Mouse (Mus musculus): Measurements from ENCODE around the gene Msi2.
A peak's percentile ranks its signal among the peaks of the same experiment; 100 is the strongest.

Msi2 gene

GRCm38 (mm10) chr11:88718050-88718765 lies at the start of gene Msi2:
Gene Msi2 (minus strand): TSS chr11:88718513.
- DNase-seq (ENCODE audit: low read depth), result peak; percentile 83

GRCm38 (mm10) chr11:88765635-88766034 lies 47.3 kb upstream of the Msi2 start:
- DNase-seq (ENCODE audit: low read depth), result no peak

DNA sequence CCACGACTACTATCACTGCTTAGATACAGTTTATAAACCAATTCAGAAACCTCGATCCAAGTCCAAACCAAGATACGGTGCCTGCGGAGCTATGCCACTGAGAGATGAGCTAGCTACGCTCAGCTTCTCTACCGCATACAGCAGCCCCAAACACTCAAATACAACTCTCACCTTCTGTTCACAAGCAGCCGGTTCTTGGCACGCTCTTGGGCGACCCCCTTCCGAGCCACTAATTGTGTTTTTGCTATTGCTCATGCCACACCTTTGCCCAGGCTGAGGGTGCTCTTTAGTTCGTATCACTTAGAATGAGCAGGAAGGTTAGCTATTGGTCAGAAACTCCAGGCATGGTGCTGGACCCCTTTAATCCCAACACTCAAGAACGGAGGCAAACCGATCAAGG lies 45.1 kb upstream of the Msi2 start:
- no peak for DNase-seq (ENCODE audit: low read depth)

DNA sequence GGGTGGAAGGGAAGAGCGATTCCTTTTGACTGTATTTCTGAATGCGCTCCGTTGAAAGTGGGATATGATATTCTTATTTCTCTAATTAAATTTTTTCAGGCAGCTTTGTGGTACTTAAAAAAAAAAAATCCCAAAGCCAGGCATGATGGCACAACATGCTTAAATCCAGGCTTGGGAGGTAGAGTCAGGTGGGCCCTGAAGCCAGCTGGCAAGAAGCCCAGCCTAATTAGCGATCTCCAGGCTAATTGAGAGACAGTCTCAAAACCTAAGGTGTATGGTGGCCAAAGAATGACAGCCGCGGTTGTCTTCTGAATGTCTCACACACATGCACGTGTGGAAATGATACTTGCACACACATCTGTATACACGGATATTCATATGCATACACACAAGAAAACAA lies 41.2 kb upstream of the Msi2 start:
- no peak for DNase-seq (ENCODE audit: low read depth)

DNA sequence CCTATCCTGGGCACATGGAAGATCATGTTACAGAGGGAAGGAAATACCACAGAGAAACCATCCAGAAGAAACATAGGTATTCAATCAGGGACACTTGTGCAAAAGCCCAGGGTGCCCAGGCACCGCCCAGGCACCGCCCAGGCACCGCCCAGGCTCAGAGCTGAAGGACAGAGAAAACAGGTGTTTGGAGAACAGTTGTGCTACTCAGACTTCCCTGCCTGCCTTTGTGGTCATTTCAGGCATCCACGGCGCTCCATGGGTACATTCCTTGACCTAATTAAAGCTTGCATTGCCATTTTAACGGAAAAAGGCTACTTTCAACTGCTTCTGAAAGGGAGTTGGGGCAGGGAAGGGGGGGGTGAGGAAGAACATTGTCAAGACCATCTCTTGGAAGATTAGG lies 40.1 kb upstream of the Msi2 start:
- no peak for DNase-seq (ENCODE audit: low read depth)

GRCm38 (mm10) chr11:88745306-88745705 lies 27.0 kb upstream of the Msi2 start:
- DNase-seq (ENCODE audit: low read depth), result no peak

- no peak for DNase-seq (ENCODE audit: low read depth)
These were observed 21.4 kb upstream of the Msi2 start for GRCm38 (mm10) chr11:88739574-88740295.

GRCm38 (mm10) chr11:88729363-88729762 lies 11.1 kb upstream of the Msi2 start:
- DNase-seq (ENCODE audit: low read depth), result no peak

DNA sequence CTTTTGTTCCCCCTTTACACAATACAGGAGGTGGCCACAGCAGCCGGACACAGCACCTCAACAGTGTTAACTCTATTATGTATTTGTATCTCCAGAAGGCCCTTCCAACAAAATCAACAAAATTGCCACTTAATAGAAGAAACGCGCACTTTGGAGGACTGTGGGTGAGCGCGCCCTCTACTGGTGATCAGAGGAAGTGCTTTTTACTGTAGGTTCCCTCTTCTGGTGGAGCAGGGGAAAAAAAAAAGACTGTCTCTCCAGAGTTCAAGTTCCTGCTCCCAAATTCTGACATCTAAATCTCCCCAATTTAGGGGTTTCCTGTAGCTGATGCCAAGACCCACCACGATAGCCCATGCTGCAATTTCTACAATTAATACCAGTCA lies 10.2 kb upstream of the Msi2 start:
- peak; percentile 50 for DNase-seq (ENCODE audit: low read depth)

- no peak for DNase-seq (ENCODE audit: low read depth)
These were observed 9.6 kb upstream of the Msi2 start for GRCm38 (mm10) chr11:88727768-88728507.

DNA sequence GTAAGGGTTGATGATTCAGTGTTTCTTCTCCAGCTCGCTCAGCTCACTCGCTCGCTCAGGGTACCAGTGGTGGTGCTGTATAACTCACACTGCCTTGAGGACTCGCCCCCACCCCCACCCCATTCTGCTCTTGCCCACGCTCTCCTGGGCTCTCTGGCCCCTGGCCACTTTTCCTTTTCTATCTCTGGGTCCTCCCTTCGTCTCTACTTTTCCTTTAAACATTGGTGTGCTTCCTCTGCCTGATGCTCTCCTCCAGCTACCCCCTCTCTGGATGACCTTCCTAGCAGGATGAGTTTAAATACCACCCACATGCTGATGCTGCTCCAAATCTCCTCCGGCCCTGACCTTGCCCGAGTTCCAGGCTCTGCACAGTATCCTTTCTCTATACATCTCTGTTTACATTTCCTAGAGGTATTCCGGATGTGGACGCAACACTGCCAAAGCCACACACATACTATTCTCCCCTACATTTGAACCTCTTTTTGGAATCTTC lies 2.9 kb upstream of the Msi2 start:
- no peak for DNase-seq (ENCODE audit: low read depth)

GRCm38 (mm10) chr11:88720261-88721143 lies 2.2 kb upstream of the Msi2 start:
- no peak for DNase-seq (ENCODE audit: low read depth)

- DNase-seq (ENCODE audit: low read depth), result no peak
These were observed 1.3 kb upstream of the Msi2 start for GRCm38 (mm10) chr11:88719601-88720000.

DNA sequence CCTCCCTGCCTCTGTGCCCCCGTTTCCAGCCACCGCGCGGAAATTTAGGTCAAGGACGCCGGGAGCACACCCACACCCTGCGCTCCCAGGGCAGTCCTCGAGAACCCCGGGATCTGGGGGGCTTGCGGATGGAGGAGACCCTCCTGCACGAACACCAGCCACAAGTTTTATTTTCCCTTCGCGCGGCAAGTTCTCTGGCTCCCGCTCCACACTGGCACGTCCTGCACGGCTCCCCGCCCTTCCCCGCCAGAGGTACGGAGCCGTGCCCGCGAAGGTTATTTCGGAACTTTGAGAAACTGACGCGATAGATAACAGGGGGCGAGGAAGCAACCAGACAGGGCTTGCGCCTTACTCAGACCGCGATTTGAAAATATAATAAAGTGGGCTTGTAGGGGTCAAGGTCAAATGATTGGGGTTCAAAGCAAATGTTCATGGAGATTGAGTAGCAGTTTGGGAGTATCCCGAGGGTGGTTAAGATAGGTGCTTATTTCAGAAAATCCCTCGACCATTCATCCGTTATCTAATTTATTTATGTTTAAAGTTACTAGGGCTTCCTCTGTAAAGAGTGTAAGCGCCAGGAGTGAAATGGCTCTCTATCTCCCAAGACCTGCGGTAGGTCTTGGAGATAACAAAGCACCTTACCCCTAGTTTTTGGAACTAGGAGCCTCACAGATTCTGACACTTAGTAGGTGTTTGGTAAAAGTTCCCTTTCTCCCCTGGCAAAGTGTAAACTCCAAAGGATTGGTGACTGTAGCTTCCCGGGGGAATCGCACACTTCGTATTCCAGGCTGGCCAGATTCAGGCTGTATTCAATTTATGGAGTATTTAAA lies 668 bp upstream of the Msi2 start:
- peak; percentile 50 for DNase-seq (ENCODE audit: low read depth)

- DNase-seq (ENCODE audit: low read depth), result no peak
These were observed 666 bp downstream of the Msi2 start for GRCm38 (mm10) chr11:88717644-88718049.

- no peak for DNase-seq (ENCODE audit: low read depth)
These were observed 1.2 kb downstream of the Msi2 start for GRCm38 (mm10) chr11:88717016-88717643.

DNA sequence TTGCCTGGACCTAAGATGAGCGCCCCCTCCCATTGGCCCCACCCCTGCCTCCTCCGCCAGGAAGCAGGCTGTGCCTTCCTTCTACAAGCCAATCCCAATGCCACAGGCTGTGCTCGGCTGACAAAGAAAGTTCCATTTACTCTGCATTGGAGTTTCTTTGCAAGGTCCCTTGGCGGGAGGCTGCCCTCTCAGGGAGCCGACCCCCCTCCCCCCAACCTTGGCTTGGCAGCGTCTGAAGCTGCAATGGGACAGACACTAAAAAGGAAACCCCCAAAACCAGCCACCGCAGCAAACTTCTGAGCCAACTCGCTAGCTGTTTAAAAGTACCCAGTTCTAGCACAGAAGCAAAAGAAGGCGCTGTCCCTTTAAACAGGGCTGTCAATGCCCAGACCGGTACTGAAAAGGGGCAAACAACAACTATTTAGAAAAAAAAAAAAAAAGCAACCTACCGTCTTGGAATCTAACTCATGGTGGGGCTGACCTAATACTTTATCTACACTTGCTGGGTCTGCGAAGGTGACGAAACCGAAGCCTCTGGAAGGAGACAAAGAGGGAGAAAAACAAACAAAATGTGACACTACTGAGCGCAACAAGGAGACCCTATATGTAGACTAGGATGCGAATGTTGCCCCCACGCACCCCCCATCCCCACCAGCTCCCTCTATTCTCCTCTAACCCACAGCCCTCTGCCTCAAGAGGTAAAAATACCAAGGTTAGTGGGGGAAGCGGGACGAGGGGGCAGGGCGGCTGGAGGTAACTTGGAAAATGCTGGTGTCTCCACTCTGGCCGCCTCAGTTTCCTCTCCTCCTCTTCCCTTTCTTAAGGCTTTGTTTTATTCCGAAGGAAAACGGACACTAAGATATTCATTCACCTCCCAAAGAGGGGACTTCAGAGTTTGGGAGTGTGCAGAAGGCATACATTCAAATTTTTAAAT lies 2.0 kb downstream of the Msi2 start:
- DNase-seq (ENCODE audit: low read depth), result no peak

DNA sequence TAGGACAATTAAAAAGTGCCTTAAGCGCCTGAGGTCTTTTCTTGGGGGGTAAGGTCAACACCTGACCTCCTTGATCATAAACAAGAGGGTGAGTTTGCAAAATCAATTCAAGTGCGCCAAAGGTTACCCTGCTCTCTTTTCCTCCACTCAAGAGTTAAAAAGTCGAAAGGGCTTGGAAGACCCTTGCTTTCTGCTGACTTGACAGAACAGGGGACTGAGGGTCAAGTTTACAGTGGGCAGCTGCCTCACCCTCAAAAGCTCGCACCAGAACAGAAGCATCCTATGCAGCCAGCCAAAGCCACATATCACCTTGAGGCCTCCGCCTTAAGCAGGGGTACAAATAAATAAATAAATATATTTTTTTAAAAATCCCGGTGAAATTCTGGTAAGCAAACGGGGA lies 3.0 kb downstream of the Msi2 start:
- DNase-seq (ENCODE audit: low read depth), result no peak

GRCm38 (mm10) chr11:88714127-88714526 lies 4.2 kb downstream of the Msi2 start:
- DNase-seq (ENCODE audit: low read depth), result no peak

Measured in c-Kit-positive CD71-negative TER-119-negative erythroid progenitor cells, embryonic 14.5 days (primary cell).